In genomic region chrX:94367248-94367647, GRCm38 (mm10) we compare ENCODE assay signal across 9 mouse cellular contexts. TPM values are rescaled to one million over a fixed set of nuclear protein-coding genes. Genes with fewer than 3 reads are reported as not detected.
DNase-seq lines count a peak whose midpoint lies in the region; ATAC-seq and TF ChIP-seq lines count a peak whose summit lies in the region.
"Had no signal": no experiment of that assay in that cellular context is flagged by ENCODE, and none has a peak within 500 bp of the region (broad histone marks: within the 10 kb centered on the region; RNA-seq: fewer than 3 reads in every experiment).

No protein-coding gene starts in this region.

- H3K4me3 ChIP-seq in lung, adult 2 months (replicated peaks; ENCODE audit: extremely low read depth, low read depth, low read length) = peak overlapping the region; percentile 74
- H3K4me3 ChIP-seq in midbrain, embryonic 13.5 days (replicated peaks) = peak overlapping the region; percentile 58

- ATAC-seq in midbrain, embryonic 13.5 days = no peak

- no peaks in the 10 kb centered on the region for H3K9me3 ChIP-seq in midbrain, embryonic 13.5 days

- no peak for TF ChIP-seq CTCF in lung, adult 2 months (IDR thresholded peaks at IDR 0.05; ENCODE audit: insufficient read depth, low read length)

- no peaks in the 10 kb centered on the region for H3K36me3 ChIP-seq in midbrain, embryonic 13.5 days

- peak overlapping the region; percentile 50 for H3K4me2 ChIP-seq in midbrain, embryonic 13.5 days (replicated peaks)

- WGBS in lung, adult 2 months = 30% methylated on average over 17 of the region's 17 CpGs
- 27% methylated on average over 17 of the region's 17 CpGs for WGBS in midbrain, embryonic 13.5 days

- TF ChIP-seq POLR2A in lung, adult 2 months (IDR thresholded peaks at IDR 0.05; ENCODE audit: borderline replicate concordance, extremely low read depth, low read depth, low read length) = no peak

- H3K9ac ChIP-seq in midbrain, embryonic 13.5 days (replicated peaks) = peak overlapping the region; percentile 69

- no peak for DNase-seq in lung, adult 2 months
- no peak for DNase-seq in lung, postnatal 25 days (ENCODE audit: low spot score)
- DNase-seq in adrenal gland, postnatal 36 days = peak; percentile 20 to 25
- DNase-seq in forelimb bud, embryonic 11.5 days (ENCODE audit: low read depth, low spot score) = peak; percentile 20
- peak; percentile 29 to 70 for DNase-seq in kidney, postnatal 25 days
- no peak for DNase-seq in urinary bladder, postnatal 14 days (ENCODE audit: low spot score)
- DNase-seq in right cerebral cortex, adult 2 months (ENCODE audit: low spot score in 2 of 2) = no peak

- H3K27me3 ChIP-seq in midbrain, embryonic 13.5 days = peaks cover 81% of the 10 kb centered on the region

- H3K4me1 ChIP-seq in lung, adult 2 months (ENCODE audit: control insufficient read depth, insufficient read depth, low read length) = no peaks in the 10 kb centered on the region
- peaks cover 10% of the 10 kb centered on the region for H3K4me1 ChIP-seq in midbrain, embryonic 13.5 days (replicated peaks)

- H3K27ac ChIP-seq in midbrain, embryonic 13.5 days = peak overlapping the region; percentile 51; the same call in 1 of the 2 replicates

RNA-seq across cellular contexts. Expression of gene Apoo, which starts 0.3 kb away (rescaled TPM):
- polyA plus RNA-seq in lung, adult 2 months (2012; rRNA removed) = 3.2 and 6.6 TPM in 2 replicates
- total RNA-seq in adrenal gland, postnatal 36 days (2021) = 10 to 100 TPM; 64.9 to 74.9 TPM
- polyA plus RNA-seq in midbrain, embryonic 13.5 days (2015; fragmentation: Nextera tagmentation; extraction: Ambion mirVana) = 128 and 135 TPM in 2 replicates

RNA-seq across cellular contexts. Expression of gene Fam90a1b, which starts 0.7 kb away (rescaled TPM):
- not detected in 2 replicates for polyA plus RNA-seq in lung, adult 2 months (2012; rRNA removed)
- total RNA-seq in adrenal gland, postnatal 36 days (2021) = not detected
- polyA plus RNA-seq in midbrain, embryonic 13.5 days (2015; fragmentation: Nextera tagmentation; extraction: Ambion mirVana) = 0.10 and 0.15 TPM in 2 replicates
- total RNA-seq: neutrophil, adult 5-6 weeks had no signal

Comparison
In these comparisons a context has a peak if more than half of its experiments do, and no peak if none do; other contexts are left out.
1. DNase-seq: peak in adrenal gland, postnatal 36 days (2 of 2), forelimb bud, embryonic 11.5 days (single experiment) and kidney, postnatal 25 days (2 of 2); none in lung, adult 2 months (single experiment), lung, postnatal 25 days (single experiment), urinary bladder, postnatal 14 days (single experiment) and right cerebral cortex, adult 2 months (0 of 2).
2. RNA of gene Apoo, which starts 0.3 kb away (polyA plus RNA-seq): 128 to 135 TPM in midbrain, embryonic 13.5 days; 3.2 to 6.6 TPM in lung, adult 2 months; every median in the first group is over 10 times any median in the second.